Mouse (Mus musculus) thymus, adult 2 months (tissue): ENCODE measurements around the gene Apba2.

Experiments
- CTCF ChIP-seq: fragments of 200-500 bp; IDR thresholded peaks from 2 replicates; pipeline ENCODE4 v1.5.1; 2012; ENCODE audit warnings: mild to moderate bottlenecking, control low read depth, low read length, moderate library complexity, borderline replicate concordance; ENCODE audit not compliant: control insufficient read depth, poor library complexity, insufficient read depth; ENCODE audit errors: extremely low read depth
- POLR2A ChIP-seq: fragments of 200-500 bp; IDR thresholded peaks from 2 replicates; pipeline ENCODE4 v1.6.1; 2012; ENCODE audit warnings: mild to moderate bottlenecking, low read length, control low read depth, moderate library complexity; ENCODE audit not compliant: control insufficient read depth, poor library complexity, insufficient read depth; ENCODE audit errors: extremely low read depth

DNA sequence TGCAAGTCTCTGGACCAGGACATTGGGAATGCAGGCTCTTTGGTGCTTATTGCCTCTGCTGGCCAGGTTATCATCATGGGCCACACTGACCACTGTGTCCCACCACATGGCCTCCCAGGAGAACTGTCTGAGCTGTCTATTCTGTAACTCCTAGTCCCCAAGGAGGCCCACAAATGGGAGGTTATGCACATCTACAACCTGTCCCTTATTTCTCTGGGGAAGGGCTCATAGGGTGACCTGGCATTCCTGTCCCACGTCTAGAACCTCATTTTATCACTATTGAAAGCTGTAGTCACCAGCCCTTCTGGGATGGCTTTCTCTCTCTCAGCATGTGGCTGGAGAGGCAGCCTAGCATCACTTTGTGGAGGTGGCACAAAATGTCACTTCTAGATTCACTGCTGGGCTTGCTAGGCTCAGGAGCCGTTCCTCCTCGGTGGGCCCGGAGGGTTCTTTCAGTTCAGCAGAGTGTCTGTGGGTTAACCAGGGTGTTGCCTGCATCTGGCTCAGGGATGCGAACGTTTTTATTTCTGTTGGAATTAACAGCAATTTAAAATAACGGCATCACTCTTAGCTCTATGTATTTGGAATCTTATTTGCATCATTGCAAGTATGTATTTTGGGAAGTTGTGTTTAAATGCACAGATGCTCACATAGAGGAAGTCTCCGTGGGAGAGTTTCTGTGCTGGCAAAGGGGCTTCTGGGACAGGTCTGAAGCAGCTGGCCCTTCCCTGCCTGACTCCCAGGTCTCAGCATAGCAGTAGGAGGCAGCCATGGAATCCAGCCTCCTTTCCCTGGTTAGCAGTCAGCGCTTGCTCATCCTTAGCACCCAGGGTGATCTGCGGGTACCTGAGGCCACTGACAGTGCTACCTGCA, 65.1 kb downstream of the Apba2 start:
- no peak for TF ChIP-seq CTCF
- TF ChIP-seq POLR2A = no peak
